Mouse (Mus musculus): ENCODE measurements around the gene Slc9a9.

- TF ChIP-seq CTCF (IDR thresholded peaks at IDR 0.05; ENCODE audit: low read depth, low read length) (no peak), POLR2A (IDR thresholded peaks at IDR 0.05; ENCODE audit: borderline replicate concordance, low read depth, low read length) (no peak)
Observed at GRCm38 (mm10) chr9:95239900-95240299, 570.2 kb downstream of the Slc9a9 start.
